Mouse (Mus musculus): ENCODE measurements at regions not wholly inside any gene's neighbourhood (a gene's known extent, or its start where the extent isn't known, plus 50 kb on each side); places are given as distances from the start of the nearest gene placed in this dataset.
A peak's percentile ranks its signal among the peaks of the same experiment; 100 is the strongest.
"Not testable (repeated sequence)": the region's sequence is repeated elsewhere in the genome, so short reads cannot be mapped to it uniquely, and the experiment has no call there.

DNA sequence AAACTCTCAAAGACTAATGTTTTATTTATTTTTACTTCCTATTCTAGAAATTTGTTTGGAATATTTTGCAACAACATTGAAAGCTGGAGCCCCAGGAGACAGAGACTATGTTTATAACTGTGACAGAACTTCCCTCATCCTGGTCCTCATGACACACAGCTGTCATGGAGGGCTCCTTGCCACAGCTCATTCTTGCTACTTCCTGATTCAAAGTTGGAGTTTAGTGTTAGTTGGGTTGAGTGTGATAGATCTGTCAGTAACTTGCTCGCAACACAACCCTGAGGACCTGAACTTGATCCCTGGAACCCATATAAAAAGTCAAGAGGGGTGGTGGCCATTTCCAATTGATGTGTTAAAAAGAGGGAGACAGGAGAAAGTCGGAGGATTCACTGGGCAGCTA is 328.3 kb upstream of the Nox3 start:
- no peak for DNase-seq (ENCODE audit: extremely low spot score, low read depth, low spot score)

DNA sequence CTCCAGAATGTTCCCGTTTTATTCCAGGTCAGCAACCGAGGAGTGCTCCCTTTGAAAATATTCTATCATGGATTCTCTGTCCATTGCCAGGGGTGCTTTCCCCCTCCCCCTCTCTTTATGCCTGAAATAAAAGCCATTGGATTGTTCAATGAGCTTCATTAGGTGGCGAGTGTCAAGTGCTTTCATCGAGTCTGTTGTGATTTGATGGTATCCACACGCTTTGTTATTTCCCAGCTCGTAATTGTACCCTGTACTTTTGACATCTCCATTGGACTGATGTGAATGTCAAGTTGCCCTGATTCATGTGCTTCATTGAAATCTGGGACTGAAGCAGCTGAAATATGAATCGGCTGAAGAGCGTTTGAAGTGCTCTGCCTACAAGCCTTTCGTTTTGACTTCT is 333.1 kb upstream of the Nox3 start:
- DNase-seq (ENCODE audit: extremely low spot score, low read depth, low spot score), result no peak

DNA sequence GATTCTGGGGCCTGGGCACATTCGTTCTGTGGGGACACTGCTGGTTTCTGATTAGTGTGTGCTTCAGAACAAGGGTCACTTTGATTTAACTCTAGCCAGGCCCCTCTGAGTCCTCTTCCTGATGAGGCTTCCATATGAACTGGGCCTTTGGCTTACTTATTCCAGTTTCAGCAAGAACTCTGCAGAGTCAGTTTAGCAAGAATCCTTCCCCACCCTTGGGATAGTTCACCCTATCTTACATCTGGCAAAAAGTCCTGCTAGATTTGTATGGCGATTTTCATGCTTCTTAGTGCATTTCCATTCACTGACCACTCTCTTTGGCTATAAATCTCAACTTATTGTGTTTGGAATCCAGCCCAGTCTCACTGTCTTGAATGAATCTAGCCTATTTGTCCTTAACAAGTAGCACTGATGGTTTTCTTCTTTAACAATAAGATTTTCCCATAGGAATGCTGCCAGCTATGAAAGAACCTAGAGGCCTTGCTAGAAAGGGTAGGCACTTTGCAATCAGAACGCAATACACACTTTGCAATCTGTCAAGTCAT is 338.8 kb upstream of the Nox3 start:
- DNase-seq (ENCODE audit: extremely low spot score, low read depth, low spot score), result no peak

DNA sequence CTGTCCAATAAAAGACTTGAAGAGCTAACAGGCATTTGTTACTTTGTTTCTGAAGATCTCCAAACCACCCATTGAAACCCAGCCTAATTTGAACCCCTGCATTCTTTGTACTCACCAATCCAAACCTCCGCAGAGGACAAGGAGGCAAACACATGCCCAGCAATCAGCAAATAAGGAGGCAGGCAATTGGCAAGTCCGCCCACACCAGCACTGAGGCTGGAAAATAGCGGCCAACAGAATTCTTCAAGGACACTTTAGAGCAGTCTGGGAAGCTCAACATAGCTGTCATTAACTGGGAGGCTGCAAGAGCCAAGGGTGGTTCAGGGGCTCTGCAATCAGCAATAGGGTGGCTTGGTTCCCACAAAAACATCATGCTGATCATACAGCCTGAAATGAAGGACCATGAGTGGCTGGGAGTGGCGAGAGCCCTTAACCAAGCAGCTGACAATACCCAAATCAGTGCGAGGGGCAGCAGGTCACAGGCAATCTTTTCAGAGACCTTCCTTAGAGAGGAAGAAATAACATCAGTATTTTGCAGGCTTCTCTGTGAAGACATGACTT is 344.1 kb upstream of the Nox3 start:
- no peak for DNase-seq (ENCODE audit: extremely low spot score, low read depth, low spot score)

DNA sequence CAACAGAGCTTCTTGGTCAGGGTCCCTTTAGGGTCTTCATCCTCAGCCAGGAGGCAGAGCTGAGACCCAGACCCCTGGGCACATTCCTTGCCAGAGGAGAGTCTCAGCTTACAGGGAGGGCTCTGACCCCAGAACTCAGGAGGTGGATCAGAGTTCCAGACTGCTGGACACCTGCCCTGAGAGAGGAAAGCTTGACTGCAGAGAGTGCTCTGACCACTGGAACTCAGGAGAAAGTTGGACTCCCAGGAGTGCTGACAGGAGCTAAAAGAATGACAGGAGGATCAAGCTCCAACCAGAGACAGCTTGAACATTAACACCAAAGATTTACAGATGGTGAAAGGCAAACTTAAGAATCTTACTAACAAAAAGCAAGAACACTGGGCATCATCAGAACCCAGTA is 364.1 kb upstream of the Nox3 start:
- not testable (repeated sequence) for DNase-seq (ENCODE audit: extremely low spot score, low read depth, low spot score)

DNA sequence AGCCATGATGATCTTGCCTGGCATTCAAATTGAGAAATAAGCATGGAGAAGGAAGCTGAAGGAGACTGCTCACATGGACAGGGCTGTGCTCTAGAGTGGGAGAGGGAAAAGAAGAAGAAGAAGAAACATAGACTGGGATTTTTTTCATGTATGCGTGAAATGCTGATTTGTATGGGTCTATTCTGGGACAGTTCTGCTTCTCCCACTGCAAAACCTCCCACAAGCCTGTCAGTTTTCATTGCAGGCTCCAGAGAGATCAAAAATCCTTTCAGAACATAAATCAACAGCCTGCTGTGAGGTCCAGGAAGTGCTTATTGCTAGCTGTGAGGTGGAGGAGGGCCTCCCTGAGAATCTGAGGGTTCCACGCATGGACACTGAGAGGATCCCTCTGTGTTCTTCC is 377.3 kb upstream of the Nox3 start:
- DNase-seq (ENCODE audit: extremely low spot score, low read depth, low spot score), result no peak

DNA sequence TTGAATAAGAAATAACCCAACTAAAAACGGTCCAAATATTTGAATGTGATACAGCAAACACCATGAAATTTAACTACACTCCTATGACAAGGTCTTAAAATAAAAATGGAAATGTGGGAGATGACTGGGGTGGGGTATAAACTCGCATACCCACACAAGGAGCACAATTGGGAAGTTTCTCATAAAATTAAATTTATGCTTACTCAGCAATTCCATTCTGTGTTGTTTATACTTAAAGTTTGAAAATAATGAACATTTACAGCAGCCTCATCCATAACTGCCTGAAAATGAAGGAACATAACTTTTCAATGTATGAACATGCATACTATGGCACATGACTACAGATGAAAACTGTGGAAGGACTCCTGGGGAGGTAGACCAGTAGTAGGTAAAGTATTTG is 384.5 kb upstream of the Nox3 start:
- DNase-seq (ENCODE audit: extremely low spot score, low read depth, low spot score), result no peak

DNA sequence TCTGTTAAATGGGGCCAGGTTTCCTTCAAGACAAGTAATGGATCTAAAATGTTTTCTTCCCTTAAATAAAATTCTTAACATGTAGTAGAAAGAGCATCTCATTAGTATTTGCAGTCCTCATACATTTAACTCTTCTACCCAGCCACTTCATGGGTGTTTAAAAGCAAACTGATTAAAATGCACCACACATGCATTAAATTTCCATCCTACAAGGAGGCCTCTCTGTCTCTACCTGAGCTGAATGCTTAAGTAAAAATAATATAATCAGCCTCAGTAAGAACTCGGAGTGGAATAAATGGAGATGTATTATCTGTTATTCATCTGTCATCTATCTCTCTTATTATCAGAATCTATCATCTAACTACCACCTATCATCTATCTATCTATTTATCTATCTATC is 398.6 kb upstream of the Nox3 start:
- no peak for DNase-seq (ENCODE audit: extremely low spot score, low read depth, low spot score)

DNA sequence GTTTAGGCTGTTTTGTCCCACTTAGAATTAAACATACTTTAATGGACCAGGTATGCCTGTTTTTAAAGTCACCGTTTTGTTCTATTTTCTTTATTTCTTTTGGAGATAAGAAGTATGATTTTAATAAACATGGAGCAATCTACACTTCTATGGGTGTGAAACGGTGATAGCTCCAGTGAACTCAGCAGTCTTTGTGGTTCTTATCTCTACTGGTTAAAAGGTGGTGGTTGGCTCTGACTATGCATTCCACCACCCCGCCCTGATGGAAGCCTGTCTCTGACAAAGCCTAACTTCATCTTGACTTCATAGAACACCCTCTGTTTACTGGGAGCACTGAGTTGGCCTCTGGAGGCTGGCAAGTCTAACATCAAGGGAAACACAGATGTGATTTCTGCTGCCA is 407.3 kb upstream of the Nox3 start:
- DNase-seq (ENCODE audit: extremely low spot score, low read depth, low spot score), result no peak

DNA sequence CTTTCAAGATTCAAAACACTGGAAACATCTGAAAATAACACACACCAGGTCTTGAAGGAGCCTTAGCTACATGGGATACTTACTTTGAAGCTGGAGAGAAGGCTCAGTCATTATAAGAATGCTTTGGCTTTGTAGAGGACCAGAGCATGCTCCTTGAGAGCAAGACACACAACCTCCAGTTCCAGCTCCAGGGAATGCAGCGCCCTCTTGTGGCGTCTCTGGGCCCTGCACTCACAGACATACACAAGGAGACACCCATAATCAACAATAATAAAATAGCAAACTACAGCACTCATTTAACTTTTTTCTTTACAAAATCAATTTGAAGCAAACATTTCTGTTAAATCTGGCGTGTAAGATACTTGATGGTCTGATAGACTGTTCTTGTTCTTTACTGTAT is 413.2 kb upstream of the Nox3 start:
- DNase-seq (ENCODE audit: extremely low spot score, low read depth, low spot score), result no peak

DNA sequence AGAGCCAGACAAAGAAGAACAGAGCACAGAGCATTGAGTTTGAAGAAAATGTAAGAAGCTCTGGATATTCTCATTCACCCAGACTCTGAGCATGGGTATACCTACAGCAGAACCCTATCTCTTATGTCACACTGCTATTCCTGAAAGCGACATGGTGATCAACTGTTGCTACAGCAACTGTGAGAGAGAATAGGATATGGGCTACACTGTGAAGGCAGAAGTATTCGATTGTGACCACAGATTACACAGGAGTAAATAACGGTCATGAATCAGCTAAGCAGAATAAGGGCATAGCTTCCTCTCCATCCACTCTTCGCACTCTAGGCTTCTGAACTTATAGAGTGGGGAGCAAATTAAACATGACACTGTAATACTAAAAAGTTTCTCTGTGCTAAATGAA is 417.0 kb upstream of the Nox3 start:
- DNase-seq (ENCODE audit: extremely low spot score, low read depth, low spot score), result no peak

DNA sequence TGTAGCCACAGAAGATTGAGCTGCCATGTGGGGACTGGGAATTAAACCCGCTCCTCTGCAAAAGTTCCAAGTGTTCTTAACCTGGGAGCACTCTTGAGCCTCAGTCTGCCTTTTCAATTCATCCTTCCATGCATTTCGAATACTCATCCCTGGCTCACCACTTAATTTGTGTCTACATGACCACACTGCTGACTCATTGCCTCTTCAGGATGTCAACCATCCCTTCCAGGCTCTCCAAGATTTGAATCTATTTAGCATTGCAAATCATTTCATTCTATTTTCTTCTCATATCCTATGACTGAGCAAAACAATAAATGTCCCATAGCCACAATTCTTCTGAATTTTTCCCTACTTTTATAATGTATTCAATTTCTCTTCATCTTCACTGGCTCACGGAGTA is 420.4 kb upstream of the Nox3 start:
- DNase-seq (ENCODE audit: extremely low spot score, low read depth, low spot score), result no peak

DNA sequence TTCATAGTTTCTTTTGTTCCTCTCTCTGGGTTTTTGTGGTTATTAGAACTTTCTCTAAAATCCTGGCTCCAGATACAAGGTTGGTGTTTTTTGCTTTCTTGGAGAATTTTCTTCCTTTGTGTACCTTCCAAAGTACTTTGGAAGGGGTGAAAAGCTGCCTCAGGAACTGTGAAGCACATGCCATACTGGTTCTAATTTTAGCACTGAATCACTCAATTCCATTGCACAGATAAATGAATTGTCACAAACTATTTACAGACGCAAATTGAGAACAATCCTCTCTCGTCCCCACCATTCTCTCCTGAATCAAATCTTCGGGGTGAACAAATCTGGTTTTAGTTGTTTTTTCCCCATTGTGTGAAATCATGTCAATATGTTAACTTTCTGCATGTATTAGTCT is 437.6 kb upstream of the Nox3 start:
- no peak for DNase-seq (ENCODE audit: extremely low spot score, low read depth, low spot score)

DNA sequence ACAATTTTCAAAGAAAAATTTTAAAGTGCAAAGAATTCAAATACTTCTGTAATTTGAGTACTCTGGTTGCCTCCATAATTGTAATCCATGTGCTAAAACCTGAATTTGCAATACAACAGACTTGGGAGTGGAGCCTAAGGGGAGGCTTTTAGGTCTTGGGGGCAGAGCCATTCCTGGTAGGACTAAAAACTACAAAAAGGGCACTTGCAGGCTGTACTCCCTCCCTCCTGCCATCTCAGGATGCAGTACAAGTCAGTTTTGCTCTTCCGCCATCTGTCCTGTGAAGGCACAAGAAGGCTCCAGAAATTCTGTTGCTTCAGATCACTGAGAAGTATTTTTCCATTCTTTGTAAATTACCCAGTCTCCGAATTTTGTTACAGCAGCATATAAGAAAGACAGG is 467.4 kb upstream of the Nox3 start:
- no peak for DNase-seq (ENCODE audit: extremely low spot score, low read depth, low spot score)

DNA sequence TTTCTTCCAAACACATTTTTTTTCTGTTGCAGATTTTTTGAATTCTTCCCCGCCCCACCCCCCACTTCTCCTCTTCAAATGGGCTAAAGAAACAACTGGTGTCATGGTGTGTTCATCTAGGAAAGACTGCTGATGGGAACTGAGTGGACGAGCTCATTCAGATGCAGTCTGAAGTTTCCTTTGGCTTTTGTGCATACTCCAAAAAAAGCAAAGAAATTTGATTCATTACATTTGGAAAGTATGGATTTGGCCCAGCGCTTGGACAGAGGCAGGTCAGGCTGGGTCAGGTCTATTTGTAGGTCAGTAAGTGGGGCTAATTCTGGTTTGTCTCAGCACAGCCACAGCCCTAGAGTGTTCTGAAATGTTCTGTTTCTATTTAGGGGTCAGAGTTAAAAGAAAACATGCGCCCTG is 477.9 kb upstream of the Nox3 start:
- DNase-seq (ENCODE audit: extremely low spot score, low read depth, low spot score), result peak; percentile 20

DNA sequence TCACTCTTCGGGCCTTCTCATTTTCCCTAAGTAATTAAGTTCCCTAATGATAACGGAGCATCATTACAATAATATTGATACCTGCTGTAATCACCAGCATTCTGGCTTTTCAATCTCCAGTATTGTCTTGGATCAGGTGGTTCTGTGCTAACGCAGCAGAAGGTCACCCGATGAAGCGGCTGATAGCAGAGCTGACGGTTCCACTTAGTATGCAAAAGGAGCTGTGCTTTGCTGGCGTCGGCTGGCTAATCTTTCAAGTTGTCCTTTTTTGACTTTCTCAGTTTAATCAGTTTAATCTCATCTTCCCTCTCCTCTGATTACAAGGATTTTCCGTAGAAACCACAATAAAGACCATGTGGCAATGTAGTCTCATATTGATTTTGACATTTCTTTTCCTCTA is 478.9 kb upstream of the Nox3 start:
- no peak for DNase-seq (ENCODE audit: extremely low spot score, low read depth, low spot score)

DNA sequence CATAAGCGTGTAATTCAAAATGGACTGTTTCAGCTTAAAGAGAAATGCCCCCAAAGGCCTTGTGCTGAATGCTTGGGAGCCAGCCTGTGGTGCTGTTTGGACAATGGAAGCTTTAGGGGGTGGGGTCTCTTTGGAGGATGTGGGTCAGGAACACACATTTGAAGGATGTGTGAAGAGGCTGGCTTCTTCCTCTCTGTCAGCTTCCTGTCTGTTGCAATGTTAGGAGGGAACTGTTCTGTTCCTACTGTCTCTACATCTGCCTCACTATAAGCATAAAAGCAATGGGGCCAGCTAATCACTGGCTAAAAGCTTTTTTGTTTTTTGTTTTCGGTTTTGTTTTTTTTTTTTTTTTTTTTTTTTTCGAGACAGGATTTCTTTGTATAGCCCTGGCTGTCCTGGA is 480.5 kb upstream of the Nox3 start:
- no peak for DNase-seq (ENCODE audit: extremely low spot score, low read depth, low spot score)

DNA sequence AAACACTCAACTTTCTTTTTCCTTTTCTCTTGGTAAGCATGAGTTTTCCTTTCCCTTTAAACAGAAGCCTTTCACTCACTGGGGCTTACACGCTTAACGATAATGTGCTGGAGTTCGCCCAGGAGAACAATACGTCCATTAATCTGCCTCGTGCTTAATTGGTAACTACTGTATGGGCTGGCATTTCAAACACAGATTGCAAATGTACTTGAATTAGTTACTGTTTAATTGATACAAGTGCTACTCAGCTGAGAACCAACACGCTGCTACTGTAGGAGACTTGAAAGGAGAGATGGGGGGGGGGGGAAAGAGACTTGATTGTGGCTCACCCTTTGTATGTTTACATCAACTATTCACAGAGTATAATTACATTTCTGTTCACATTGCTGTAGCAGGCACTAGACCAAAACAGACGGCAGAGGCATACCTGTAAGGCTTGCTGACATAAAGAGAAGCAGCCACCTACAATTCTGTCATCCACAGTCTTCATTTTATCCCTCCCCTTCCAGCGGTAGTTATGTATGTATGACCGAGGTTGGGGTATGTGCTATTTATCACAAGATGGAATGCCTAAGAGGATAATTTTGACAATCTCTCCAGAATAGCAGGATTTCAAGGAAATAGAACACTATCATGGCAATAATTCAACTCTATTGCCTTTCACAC is 481.6 kb upstream of the Nox3 start:
- no peak for DNase-seq (ENCODE audit: extremely low spot score, low read depth, low spot score)

DNA sequence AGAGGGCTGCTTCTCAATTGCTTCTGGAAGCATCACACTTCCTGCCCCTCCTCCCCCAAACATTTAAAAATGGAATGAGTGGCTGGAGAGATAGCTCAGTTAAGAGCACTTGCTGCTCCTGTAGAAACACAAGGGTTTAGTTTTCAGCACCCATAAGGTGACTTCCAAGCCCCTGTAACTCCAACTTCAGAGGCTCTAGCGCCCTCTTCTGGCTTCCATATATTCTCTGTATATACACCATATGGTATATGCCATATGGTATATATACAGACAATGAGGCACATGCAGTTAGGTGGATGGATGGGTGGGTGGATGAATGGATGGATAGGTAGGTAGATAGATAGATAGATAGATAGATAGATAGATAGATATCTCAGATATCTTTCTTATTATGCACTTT is 483.2 kb upstream of the Nox3 start:
- DNase-seq (ENCODE audit: extremely low spot score, low read depth, low spot score), result no peak

DNA sequence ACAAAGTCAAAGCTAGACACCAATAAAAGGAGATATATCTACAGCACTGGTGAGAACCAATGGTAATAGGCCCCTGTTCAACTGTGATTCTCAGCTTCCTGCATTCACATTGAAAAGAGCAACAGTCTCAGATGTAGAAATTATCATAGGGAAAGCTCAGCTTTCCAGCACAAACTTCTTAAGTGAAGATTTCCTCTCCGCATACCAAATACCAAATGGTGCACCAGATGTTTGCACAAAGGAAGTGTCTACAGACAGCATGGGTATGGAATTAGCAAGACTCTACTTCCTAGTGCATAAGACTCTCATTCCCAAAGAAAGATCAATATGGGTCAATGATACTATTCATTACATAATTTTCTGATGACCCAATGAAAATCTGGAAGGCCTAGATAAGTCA is 486.0 kb upstream of the Nox3 start:
- DNase-seq (ENCODE audit: extremely low spot score, low read depth, low spot score), result no peak

DNA sequence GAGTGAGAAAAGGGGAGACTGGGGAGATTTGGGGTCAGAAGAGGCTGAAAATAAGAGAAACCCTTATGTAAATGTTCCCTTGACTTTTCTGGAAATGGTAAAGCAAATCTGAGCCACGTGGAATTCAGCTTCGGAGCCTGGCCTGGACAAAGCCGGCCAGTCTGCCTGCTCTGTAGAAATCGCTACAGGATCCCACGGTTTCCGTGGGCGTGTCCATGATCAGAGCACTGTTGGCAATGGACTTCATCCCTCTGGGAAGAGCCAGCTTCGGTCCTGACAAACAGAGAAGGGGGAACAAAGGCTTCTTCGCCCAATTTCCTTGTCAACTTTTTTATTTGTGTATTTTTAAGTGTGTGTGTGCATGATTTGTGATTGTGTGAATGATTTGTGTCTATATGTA is 490.7 kb upstream of the Nox3 start:
- DNase-seq (ENCODE audit: extremely low spot score, low read depth, low spot score), result no peak

DNA sequence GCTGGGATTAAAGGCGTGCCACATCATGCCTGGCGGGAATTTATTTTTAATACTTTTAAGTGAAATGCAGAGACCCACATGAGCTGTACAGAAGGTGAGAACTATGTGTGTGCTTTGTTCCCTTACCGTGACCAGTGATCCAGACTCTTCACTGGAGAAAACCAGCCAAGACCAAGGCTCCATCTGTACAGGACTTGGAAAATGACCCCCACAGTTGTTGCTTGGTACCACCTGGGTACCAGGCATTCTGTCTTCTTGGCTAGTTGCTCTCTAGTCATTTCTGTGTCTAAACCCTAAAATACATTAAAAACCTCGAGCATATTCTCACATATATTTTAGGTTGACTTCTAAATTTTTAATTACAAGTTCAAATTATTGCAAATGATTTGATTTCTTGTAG is 491.5 kb upstream of the Nox3 start:
- no peak for DNase-seq (ENCODE audit: extremely low spot score, low read depth, low spot score)

DNA sequence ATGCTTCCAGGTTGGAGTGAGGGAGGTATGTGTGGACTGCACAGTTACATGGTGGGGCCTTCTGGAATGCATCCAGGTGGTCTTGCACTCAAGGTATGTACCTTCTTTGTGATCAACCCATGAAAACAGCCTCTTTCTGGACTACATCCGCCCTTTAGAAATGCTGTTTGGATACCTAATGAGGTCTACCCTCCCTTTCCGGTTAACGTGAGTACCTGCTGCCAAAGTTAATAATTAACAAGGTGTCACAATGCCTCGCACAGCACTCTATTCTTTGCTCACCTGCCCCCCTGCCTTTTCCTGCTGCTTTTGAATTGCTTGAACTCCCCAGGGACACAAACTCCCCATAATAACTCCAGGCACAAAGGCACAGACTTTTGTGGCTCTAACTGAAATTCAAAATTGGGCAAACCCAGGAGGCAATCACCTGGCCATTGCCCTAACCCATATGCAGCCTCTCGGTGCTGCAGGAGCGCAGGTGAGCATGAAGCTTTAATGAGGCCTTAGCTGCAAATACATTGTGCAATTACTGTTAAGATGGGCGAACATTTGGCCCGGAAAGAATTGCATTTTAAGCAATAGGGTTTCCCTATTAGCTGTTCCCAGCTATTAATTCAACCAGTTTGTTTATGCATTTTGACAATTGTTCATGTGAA is 500.9 kb upstream of the Nox3 start:
- no peak for DNase-seq (ENCODE audit: extremely low spot score, low read depth, low spot score)

Data from hindlimb bud, embryonic 11.5 days (tissue).